Mouse (Mus musculus) megakaryocyte, embryonic 14.5 days (primary cell): ENCODE data around the gene Spsb2.

Source experiments
- FLI1 ChIP-seq: IDR thresholded peaks from 2 replicates; pipeline ENCODE4 v1.6.1; 2012; ENCODE audit warnings: low read length, inconsistent platforms, mixed read lengths
- GATA1 ChIP-seq: IDR thresholded peaks from 3 replicates; pipeline ENCODE4 v1.6.1; 2012; ENCODE audit warnings: mixed read lengths, low read length, inconsistent platforms, borderline replicate concordance

- TF ChIP-seq GATA1 (no peak), FLI1 (no peak)
These were observed 3.5 kb downstream of the Spsb2 start for GRCm38 (mm10) chr6:124811701-124812560.
